Mouse (Mus musculus): ENCODE results near the gene Ubald2. TPM values are rescaled to one million over a fixed set of nuclear protein-coding genes. Genes with fewer than 3 reads are reported as not detected.
A peak's percentile ranks its signal among the peaks of the same experiment; 100 is the strongest.

Gene Ubald2
- total and polyA plus RNA-seq, 2 experiments, result 16.6 to 45.7 TPM

DNA sequence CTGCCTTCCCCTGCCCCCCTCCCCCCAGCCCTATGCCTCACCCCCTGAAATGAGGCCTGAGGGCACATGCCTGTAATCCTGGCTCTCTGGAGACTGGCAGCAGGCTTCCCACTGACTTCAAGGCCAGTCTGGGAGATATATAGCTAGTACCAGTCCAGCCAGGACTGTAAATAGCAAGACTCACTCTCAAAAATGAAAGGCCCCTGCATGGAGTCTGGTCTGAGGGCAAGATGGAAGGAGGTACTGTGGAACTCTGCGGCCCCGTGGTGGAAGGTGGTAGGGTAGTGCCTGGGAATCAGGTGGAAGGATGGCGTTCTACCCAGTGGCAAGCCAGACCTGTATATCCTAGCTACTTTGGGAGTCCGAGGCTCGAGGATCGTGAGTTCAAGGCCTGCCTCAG is 10.0 kb downstream of the Ubald2 start:
- H3K27ac ChIP-seq (replicated peaks; ENCODE audit: insufficient read depth, low read depth, low read length), result no peak overlapping the region
- TF ChIP-seq CTCF (IDR thresholded peaks at IDR 0.05; ENCODE audit: low read depth, low read length) (no peak), POLR2A (IDR thresholded peaks at IDR 0.05; ENCODE audit: extremely low read depth, insufficient read depth, low read length) (no peak)
- peaks cover 3% of the 10 kb centered on the region; the same call in 1 of the 2 replicates for H3K4me1 ChIP-seq (ENCODE audit: control insufficient read depth, insufficient read depth, low read length)
- DNase-seq (ENCODE audit: extremely low read depth, low read depth, low spot score), result no peak
- no peak overlapping the region for H3K4me3 ChIP-seq (ENCODE audit: insufficient read depth, low read depth, low read length)
- no peaks in the 10 kb centered on the region for H3K79me2 ChIP-seq (ENCODE audit: control insufficient read depth, insufficient read depth, low read length)
- 94% methylated on average over 6 of the region's 6 CpGs for WGBS
- H3K36me3 ChIP-seq (ENCODE audit: control insufficient read depth, insufficient read depth, low read length), result no peaks in the 10 kb centered on the region
- no peak overlapping the region for H3K9ac ChIP-seq (ENCODE audit: low read depth, low read length)
- H3K27me3 ChIP-seq (ENCODE audit: control insufficient read depth, insufficient read depth, low read length), result no peaks in the 10 kb centered on the region; the same call in none of the 2 replicates

DNA sequence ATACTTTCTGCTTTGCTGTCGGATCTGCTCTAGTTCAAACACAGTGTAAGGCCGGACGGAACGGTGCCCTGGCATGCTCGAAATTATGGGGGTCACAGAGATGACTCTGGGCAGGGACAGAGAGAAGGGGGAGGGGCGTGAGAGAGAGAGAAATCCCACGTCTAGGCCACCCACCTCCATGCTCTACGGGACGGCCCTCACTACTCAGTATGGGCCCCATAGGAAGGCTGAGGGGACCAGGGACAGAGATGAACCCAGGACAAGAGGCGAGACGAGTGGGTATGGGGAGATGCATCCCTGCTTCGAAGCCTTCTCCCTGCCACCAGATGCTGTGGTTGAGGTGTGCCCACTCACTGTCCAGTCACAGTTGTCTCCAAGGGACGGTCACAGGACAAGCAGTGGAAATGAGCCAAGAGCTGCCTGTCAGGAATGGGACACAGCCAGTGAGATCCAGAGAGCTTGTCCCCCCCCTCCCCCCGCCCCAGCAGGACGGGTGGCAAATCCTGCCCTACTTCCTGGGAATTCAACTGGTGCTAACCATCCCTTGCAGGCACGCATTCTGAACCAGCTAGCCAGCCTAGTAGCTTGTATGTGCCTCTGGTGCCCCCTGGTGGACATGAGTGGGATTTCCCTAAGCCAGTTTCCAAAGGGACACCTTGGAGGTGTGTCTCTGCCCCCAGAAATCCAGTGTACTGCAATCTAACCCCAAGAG is 11.9 kb downstream of the Ubald2 start:
- H3K4me3 ChIP-seq (ENCODE audit: insufficient read depth, low read depth, low read length), result no peak overlapping the region
- H3K9ac ChIP-seq (ENCODE audit: low read depth, low read length), result no peak overlapping the region
- peak; percentile 72 for DNase-seq (ENCODE audit: extremely low read depth, low read depth, low spot score)
- no peak overlapping the region for H3K27ac ChIP-seq (replicated peaks; ENCODE audit: insufficient read depth, low read depth, low read length)
- H3K27me3 ChIP-seq (ENCODE audit: control insufficient read depth, insufficient read depth, low read length), result no peaks in the 10 kb centered on the region; the same call in none of the 2 replicates
- no peaks in the 10 kb centered on the region for H3K79me2 ChIP-seq (ENCODE audit: control insufficient read depth, insufficient read depth, low read length)
- 43% methylated on average over 16 of the region's 16 CpGs for WGBS
- H3K4me1 ChIP-seq (ENCODE audit: control insufficient read depth, insufficient read depth, low read length), result peaks cover 3% of the 10 kb centered on the region; the same call in 1 of the 2 replicates
- H3K36me3 ChIP-seq (ENCODE audit: control insufficient read depth, insufficient read depth, low read length), result no peaks in the 10 kb centered on the region
- TF ChIP-seq POLR2A (IDR thresholded peaks at IDR 0.05; ENCODE audit: extremely low read depth, insufficient read depth, low read length) (no peak), CTCF (IDR thresholded peaks at IDR 0.05; ENCODE audit: low read depth, low read length) (peak; percentile 93)

DNA sequence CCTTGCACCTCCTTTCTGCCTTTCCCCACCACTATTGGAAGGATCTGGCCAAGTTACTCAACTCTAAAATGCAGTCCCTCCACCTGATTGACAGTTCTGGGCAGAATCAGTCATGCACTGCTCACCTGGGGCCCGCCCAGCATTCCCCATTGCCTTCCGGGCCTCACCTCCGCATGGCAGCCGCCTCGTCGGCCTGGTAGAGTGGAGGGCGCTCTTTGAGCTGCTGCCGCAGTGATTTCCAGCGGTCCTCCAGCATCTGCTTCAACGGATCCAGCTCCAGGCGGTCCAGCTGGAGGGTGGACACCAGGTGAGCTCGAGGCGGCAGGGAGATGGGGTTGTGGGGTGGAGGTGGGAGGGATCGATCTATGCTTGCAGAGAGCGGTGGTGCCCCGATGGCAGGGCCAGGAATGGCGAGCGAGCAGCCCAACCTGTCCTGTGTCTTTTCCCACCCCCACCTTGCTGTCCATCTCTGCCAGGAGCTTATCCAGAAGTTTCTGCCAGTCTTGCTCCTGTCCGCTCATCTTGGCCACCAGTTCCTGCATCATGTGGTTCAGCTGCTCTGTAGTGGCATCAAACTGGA is 12.5 kb downstream of the Ubald2 start:
- TF ChIP-seq CTCF (IDR thresholded peaks at IDR 0.05; ENCODE audit: low read depth, low read length) (no peak), POLR2A (IDR thresholded peaks at IDR 0.05; ENCODE audit: extremely low read depth, insufficient read depth, low read length) (no peak)
- DNase-seq (ENCODE audit: extremely low read depth, low read depth, low spot score), result no peak
- no peaks in the 10 kb centered on the region for H3K36me3 ChIP-seq (ENCODE audit: control insufficient read depth, insufficient read depth, low read length)
- no peak overlapping the region for H3K9ac ChIP-seq (ENCODE audit: low read depth, low read length)
- 17% methylated on average over 19 of the region's 19 CpGs for WGBS
- H3K79me2 ChIP-seq (ENCODE audit: control insufficient read depth, insufficient read depth, low read length), result no peaks in the 10 kb centered on the region
- no peak overlapping the region for H3K4me3 ChIP-seq (ENCODE audit: insufficient read depth, low read depth, low read length)
- no peaks in the 10 kb centered on the region; the same call in none of the 2 replicates for H3K27me3 ChIP-seq (ENCODE audit: control insufficient read depth, insufficient read depth, low read length)
- peaks cover 3% of the 10 kb centered on the region; the same call in 1 of the 2 replicates for H3K4me1 ChIP-seq (ENCODE audit: control insufficient read depth, insufficient read depth, low read length)
- no peak overlapping the region for H3K27ac ChIP-seq (replicated peaks; ENCODE audit: insufficient read depth, low read depth, low read length)

DNA sequence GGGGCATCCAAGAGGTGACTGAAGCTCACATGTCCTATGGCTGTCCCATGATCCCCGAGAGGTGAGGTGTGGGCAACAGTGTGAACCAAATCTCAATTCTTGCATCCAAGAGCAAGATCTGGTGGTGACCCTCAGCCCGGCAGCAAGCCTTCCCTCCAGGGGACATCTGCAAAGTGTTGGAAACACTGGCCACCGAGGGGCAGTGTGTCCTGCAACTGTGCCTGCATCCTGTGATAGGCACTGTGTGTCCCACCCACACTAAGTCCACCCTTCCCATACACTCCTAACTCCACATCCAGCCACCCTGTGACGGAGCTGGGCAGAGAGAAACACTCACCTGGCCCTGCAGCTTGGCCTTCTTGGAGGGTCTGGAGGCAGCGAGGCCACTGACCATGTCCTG is 13.9 kb downstream of the Ubald2 start:
- no peaks in the 10 kb centered on the region for H3K36me3 ChIP-seq (ENCODE audit: control insufficient read depth, insufficient read depth, low read length)
- H3K79me2 ChIP-seq (ENCODE audit: control insufficient read depth, insufficient read depth, low read length), result no peaks in the 10 kb centered on the region
- H3K4me3 ChIP-seq (ENCODE audit: insufficient read depth, low read depth, low read length), result no peak overlapping the region
- no peak overlapping the region for H3K9ac ChIP-seq (ENCODE audit: low read depth, low read length)
- WGBS, result 77% methylated on average over 5 of the region's 5 CpGs
- TF ChIP-seq POLR2A (IDR thresholded peaks at IDR 0.05; ENCODE audit: extremely low read depth, insufficient read depth, low read length) (no peak), CTCF (IDR thresholded peaks at IDR 0.05; ENCODE audit: low read depth, low read length) (0 out of 2 replicates have a peak, but pooled peaks have one; percentile 9)
- H3K27ac ChIP-seq (replicated peaks; ENCODE audit: insufficient read depth, low read depth, low read length), result no peak overlapping the region
- H3K27me3 ChIP-seq (ENCODE audit: control insufficient read depth, insufficient read depth, low read length), result no peaks in the 10 kb centered on the region; the same call in none of the 2 replicates
- no peak for DNase-seq (ENCODE audit: extremely low read depth, low read depth, low spot score)
- H3K4me1 ChIP-seq (ENCODE audit: control insufficient read depth, insufficient read depth, low read length), result peaks cover 3% of the 10 kb centered on the region; the same call in 1 of the 2 replicates

DNA sequence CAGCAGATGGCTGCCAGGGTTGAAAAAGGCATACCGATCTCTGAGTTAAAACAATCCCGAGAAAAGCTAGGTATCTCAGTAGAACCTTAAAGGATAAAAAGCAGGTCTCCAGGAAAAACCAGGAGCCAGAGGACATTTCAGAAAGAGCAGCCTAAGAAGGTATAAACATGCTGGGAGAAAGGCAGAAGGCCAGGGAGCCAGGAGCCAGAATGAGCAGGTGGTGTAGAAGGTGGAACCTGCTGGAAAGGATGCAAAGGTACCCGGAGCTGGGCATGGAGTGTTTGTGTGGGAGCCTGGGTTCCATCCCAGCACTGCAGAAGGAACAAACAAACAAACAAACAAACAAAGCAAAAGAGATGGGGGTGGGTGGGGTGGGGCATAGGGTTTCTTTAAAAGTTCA is 15.4 kb downstream of the Ubald2 start:
- no peak overlapping the region for H3K27ac ChIP-seq (replicated peaks; ENCODE audit: insufficient read depth, low read depth, low read length)

More for the DNA sequence above, 15.4 kb downstream of the Ubald2 start:
- WGBS, result 96% methylated on average over 3 of the region's 3 CpGs
- H3K27me3 ChIP-seq (ENCODE audit: control insufficient read depth, insufficient read depth, low read length), result no peaks in the 10 kb centered on the region; the same call in none of the 2 replicates
- no peak overlapping the region for H3K4me3 ChIP-seq (ENCODE audit: insufficient read depth, low read depth, low read length)
- TF ChIP-seq POLR2A (IDR thresholded peaks at IDR 0.05; ENCODE audit: extremely low read depth, insufficient read depth, low read length), result no peak
- TF ChIP-seq CTCF (IDR thresholded peaks at IDR 0.05; ENCODE audit: low read depth, low read length), result no peak
- no peaks in the 10 kb centered on the region for H3K79me2 ChIP-seq (ENCODE audit: control insufficient read depth, insufficient read depth, low read length)
- DNase-seq (ENCODE audit: extremely low read depth, low read depth, low spot score), result no peak
- H3K9ac ChIP-seq (ENCODE audit: low read depth, low read length), result no peak overlapping the region
- H3K36me3 ChIP-seq (ENCODE audit: control insufficient read depth, insufficient read depth, low read length), result no peaks in the 10 kb centered on the region
- H3K4me1 ChIP-seq (ENCODE audit: control insufficient read depth, insufficient read depth, low read length), result peaks cover 3% of the 10 kb centered on the region; the same call in 1 of the 2 replicates
